Mouse (Mus musculus): Measurements from ENCODE around the gene Gclm.

GRCm38 (mm10) chr3:122245215-122245877, at the start of gene Gclm:
- peak; percentile 44 for TF ChIP-seq CTCF (IDR thresholded peaks at IDR 0.05; ENCODE audit: low read depth, low read length)
- TF ChIP-seq EP300 (IDR thresholded peaks at IDR 0.05; ENCODE audit: insufficient read depth, low read depth, low read length), result peak; percentile 54; the same call in 1 of the 2 replicates
